Mouse (Mus musculus): Measurements from ENCODE around the gene Tcaim. TPM values are rescaled to one million over a fixed set of nuclear protein-coding genes. Genes with fewer than 3 reads are reported as not detected.

Tcaim gene
- polyA plus RNA-seq, 1 experiment from 2014 or later, result 5.7 TPM

GRCm38 (mm10) chr9:122885385-122885784 lies 80.0 kb downstream of the Tcaim start, which contains the start of gene Zkscan7:
Gene Zkscan7, plus strand, starts transcription at chr9:122885685.
- Histone ChIP-seq H3K9ac (ENCODE audit: low read length) (no peak within 1 kb of the TSS), H3K4me2 (ENCODE audit: low read depth, severe bottlenecking) (peak within 1 kb of the TSS; percentile 83), H3K4me1 (ENCODE audit: control insufficient read depth, insufficient read depth, low read length) (no peaks in the 10 kb centered on the region), H3K9me3 (ENCODE audit: control insufficient read depth, low read length) (no peaks in the 10 kb centered on the region), H3K27me3 (ENCODE audit: control insufficient read depth, insufficient read depth, low read length) (no peaks in the 10 kb centered on the region), H3K27ac (replicated peaks; ENCODE audit: low read depth, low read length) (no peak within 1 kb of the TSS), H3K4me3 (ENCODE audit: low read depth, low read length) (peak within 1 kb of the TSS; percentile 77), H3K36me3 (ENCODE audit: control insufficient read depth, insufficient read depth, low read length) (no peaks in the 10 kb centered on the region)
- WGBS, result 92% methylated on average over 3 of the region's 3 CpGs
- no peak for DNase-seq (ENCODE audit: low spot score)
- ATAC-seq (ENCODE audit: insufficient number of reproducible peaks, low FRiP score, low TSS enrichment, low read depth), result no peak

Other genes with a start within 250 kb of the Tcaim start
- gene Topaz1, start 58.2 kb upstream of the Tcaim start, polyA plus RNA-seq (2014; fragmentation: Nextera tagmentation; extraction: Ambion mirVana), result not detected in 2 replicates
- gene Gm35549, start 38.5 kb downstream of the Tcaim start, polyA plus RNA-seq (2014; fragmentation: Nextera tagmentation; extraction: Ambion mirVana), result not detected in 2 replicates
- 65.2 and 72.5 TPM in 2 replicates for gene Zfp445, start 60.5 kb downstream of the Tcaim start, polyA plus RNA-seq (2014; fragmentation: Nextera tagmentation; extraction: Ambion mirVana)
- 1.9 and 2.6 TPM in 2 replicates for gene Zkscan7, start 80.1 kb downstream of the Tcaim start, polyA plus RNA-seq (2014; fragmentation: Nextera tagmentation; extraction: Ambion mirVana)
- gene Zfp105, start 117.5 kb downstream of the Tcaim start, polyA plus RNA-seq (2014; fragmentation: Nextera tagmentation; extraction: Ambion mirVana), result 33.6 and 35.4 TPM in 2 replicates
- gene 1110059G10Rik, start 145.5 kb downstream of the Tcaim start, polyA plus RNA-seq (2014; fragmentation: Nextera tagmentation; extraction: Ambion mirVana), result 32.3 and 33.5 TPM in 2 replicates
- gene Kif15, start 145.5 kb downstream of the Tcaim start, polyA plus RNA-seq (2014; fragmentation: Nextera tagmentation; extraction: Ambion mirVana), result 71.1 and 81.9 TPM in 2 replicates
- gene Tmem42, start 215.8 kb downstream of the Tcaim start, polyA plus RNA-seq (2014; fragmentation: Nextera tagmentation; extraction: Ambion mirVana), result 12.5 TPM in 2 replicates
- gene Tgm4, start 229.2 kb downstream of the Tcaim start, polyA plus RNA-seq (2014; fragmentation: Nextera tagmentation; extraction: Ambion mirVana), result 0.41 and 0.43 TPM in 2 replicates